Mouse (Mus musculus) hematopoietic stem cell, adult 5-6 weeks (primary cell): ENCODE data around the gene Gm9999. TPM values are rescaled to one million over a fixed set of nuclear protein-coding genes. Genes with fewer than 3 reads are reported as not detected.

Experiments
- ATAC-seq, 2 experiments: fragments of 125-278 bp in 1 of 2; replicated peaks in 1 of 2; 2 replicates each; pipeline ENCODE4 v1.8.0; 2016 to 2017; ENCODE audit warnings: inconsistent platforms in 2 of 2, mild to moderate bottlenecking in 2 of 2, moderate number of reproducible peaks in 2 of 2, low read depth in 1 of 2, moderate TSS enrichment in 1 of 2; ENCODE audit not compliant: low FRiP score in 2 of 2, poor library complexity in 2 of 2, severe bottlenecking in 2 of 2, insufficient read depth in 1 of 2, low TSS enrichment in 1 of 2
- total RNA-seq: library from RNA; stranded (forward); fragments of 172-1452, 232-1000 nt; gene quantifications from 2 replicates; pipeline ENCODE4 v1.2.3, GENCODE M21; 2017

Gene Gm9999
- total RNA-seq, 1 experiment from 2014 or later = not detected

GRCm38 (mm10) chr7:46997008-46997407 is 13.6 kb downstream of the Gm9999 start:
- no peak for ATAC-seq

- no peak for ATAC-seq
These were observed 14.4 kb downstream of the Gm9999 start for GRCm38 (mm10) chr7:46997644-46998395.

GRCm38 (mm10) chr7:46998942-46999341 is 15.6 kb downstream of the Gm9999 start:
- peak; percentile 63 to 85 for ATAC-seq

- no peak for ATAC-seq
These were observed 16.7 kb downstream of the Gm9999 start for GRCm38 (mm10) chr7:46999983-47000643.

- ATAC-seq = no peak
These were observed 17.2 kb downstream of the Gm9999 start for GRCm38 (mm10) chr7:47000644-47000983.

GRCm38 (mm10) chr7:47001125-47001899 is 17.9 kb downstream of the Gm9999 start:
- ATAC-seq = no peak

GRCm38 (mm10) chr7:47001900-47002275 is 18.5 kb downstream of the Gm9999 start:
- ATAC-seq = no peak

GRCm38 (mm10) chr7:47003411-47004115 is 20.2 kb downstream of the Gm9999 start:
- no peak for ATAC-seq

GRCm38 (mm10) chr7:47007109-47007780 is 23.9 kb downstream of the Gm9999 start:
- no peak for ATAC-seq

GRCm38 (mm10) chr7:47007818-47008167 is 24.4 kb downstream of the Gm9999 start:
- peak; percentile 44 to 67 for ATAC-seq

- peak; percentile 90 for ATAC-seq
These were observed 25.0 kb downstream of the Gm9999 start, which contains the start of gene Spty2d1 for GRCm38 (mm10) chr7:47008168-47008993. Gene Spty2d1 (minus strand): TSS chr7:47008411.

GRCm38 (mm10) chr7:47013131-47013767 is 29.9 kb downstream of the Gm9999 start:
- no peak for ATAC-seq

- ATAC-seq = peak in 1 of 2 experiments; percentile 40; a peak in 1 of 4 replicates
These were observed 31.4 kb downstream of the Gm9999 start for GRCm38 (mm10) chr7:47014564-47015389.

- ATAC-seq = peak; percentile 98 to 99
These were observed 32.1 kb downstream of the Gm9999 start for GRCm38 (mm10) chr7:47015390-47016065.

GRCm38 (mm10) chr7:47016602-47017001 is 33.2 kb downstream of the Gm9999 start:
- ATAC-seq = no peak
